Mouse (Mus musculus) urinary bladder, adult 18-20 months (tissue): Measurements from ENCODE around the gene Fgf2.

Experiments
- DNase-seq, 2 experiments: peaks; one replicate each; pipeline ENCODE4 v3.0.0; 2022; ENCODE audit warnings: low spot score in 2 of 2, mixed read lengths in 2 of 2

Fgf2 gene

DNA sequence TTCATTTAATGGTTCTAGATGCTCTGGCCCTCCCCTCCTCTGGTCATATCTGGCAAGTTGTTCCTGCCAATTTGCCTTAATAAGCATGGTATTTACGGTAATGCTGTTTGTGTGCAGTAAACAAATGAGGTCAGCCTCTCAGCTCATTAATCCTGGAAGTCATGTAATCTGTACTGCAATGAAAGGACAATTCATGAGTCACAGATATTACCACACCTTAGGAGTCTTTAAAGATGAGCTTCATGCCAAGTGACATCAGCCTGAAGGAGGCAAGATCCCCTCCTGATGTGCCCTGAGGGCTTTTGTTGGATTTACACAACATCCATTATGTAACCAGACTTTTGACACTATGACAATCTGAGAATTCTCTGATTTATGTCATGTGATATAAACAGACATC lies 6.6 kb downstream of the Fgf2 start:
- no peak for DNase-seq

DNA sequence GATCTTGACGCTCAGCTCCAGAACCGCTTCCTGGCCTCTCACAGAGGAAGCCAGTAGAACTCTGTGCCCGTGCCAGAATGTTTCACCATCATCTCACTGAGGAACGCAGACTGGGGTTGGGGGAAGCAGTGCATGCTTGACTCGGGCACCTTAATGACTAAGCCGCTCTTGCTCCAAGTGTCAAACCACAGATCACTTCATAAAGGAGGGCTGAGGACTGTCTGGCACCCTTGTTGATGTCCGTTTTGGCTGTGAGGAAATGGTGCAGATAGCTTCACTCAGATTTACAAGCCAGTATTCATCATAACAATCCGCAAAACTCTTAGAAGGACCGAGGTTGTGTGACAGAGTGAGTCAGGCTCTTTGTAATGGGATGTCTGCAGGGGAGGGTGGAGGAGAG lies 12.6 kb downstream of the Fgf2 start:
- peak in 1 of 2 experiments; percentile 42 for DNase-seq

DNA sequence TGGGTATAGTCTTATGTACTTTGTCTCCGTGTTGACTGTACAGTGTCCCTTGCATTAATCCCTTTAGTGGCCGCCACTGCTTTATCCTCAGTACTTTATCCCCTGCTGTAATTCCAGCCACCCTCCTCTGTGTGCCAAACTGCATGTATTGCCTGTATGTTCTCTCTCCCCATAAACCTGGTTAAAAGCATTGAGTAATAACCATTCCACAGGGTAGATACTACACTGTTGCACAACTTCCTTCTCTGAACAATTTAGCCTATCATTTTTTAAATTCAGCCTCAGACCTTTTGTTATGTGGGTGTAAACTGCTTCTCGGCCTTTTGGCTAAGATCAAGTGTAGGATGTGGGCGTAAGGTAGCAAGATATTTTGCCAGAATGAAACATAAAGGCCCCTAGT lies 17.0 kb downstream of the Fgf2 start:
- no peak for DNase-seq

DNA sequence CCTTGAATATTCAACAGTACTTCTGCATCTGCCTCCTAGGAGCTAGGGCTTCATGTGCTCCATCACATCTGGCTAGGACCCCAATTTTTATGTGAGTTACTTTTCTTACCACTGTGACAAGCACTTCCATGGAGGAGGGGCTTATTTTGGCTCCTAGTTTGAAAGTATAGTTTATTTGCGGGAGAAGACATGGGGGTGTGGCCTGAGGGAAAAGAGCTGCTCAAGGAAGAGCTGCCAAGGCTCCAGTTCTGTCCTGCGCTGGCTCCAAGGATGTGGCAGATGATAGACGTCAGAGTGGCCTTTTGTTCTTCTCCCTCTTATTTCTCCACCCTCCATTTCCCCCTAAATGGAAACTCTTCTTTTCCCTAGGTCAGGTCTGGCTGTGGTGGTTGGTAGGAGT lies 17.8 kb downstream of the Fgf2 start:
- no peak for DNase-seq

DNA sequence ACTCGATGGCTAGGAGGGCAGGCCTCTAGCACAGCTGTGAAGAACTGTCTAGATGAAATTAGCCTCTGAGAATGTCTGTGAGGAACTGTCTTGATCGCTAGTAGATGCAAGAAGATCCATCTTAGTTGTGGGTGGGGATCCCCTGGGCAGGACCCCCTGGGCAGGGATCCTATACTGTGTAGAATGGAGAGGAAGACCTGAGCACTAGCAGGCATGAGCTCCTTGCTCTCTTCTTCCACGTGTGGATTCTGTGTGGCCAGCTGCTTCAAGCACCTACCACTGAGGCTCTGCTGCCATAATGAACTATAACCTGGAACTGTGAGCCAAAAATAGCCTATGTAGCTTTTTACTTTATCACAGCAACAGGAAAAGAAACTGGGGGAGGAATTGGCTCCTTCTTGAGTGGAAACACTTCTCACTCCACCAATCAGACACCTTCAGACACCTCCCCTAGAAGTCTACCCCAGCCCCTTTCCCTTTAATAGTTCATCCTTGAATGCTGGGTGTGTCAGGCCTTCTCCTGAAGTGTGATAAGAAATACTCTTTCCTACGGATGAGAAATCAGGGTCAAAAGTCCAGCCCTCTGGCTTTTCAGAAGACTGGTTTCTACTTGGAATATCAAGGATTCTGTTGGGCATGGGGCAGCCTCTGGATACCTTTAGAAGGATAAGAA lies 18.4 kb downstream of the Fgf2 start:
- no peak for DNase-seq

DNA sequence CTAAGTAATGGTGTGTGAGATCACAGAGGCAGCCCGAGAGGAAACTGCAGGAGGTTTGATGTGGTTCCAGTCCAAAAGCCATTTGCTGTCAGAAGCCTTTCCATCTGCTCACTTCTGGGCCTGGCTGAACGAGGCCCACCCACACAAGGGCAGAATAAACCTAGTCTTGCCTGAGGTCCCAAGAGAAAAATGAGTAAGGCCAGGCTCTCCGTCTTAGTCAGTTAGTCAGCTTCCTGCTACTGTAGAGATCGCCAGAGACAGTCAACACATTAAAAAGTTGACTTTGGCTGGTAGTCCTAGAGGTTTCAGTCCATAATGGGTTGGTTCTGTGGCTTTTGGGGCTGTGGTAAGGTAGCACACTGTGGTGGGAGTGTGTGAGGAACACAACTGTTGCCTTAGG lies 22.3 kb downstream of the Fgf2 start:
- no peak for DNase-seq

DNA sequence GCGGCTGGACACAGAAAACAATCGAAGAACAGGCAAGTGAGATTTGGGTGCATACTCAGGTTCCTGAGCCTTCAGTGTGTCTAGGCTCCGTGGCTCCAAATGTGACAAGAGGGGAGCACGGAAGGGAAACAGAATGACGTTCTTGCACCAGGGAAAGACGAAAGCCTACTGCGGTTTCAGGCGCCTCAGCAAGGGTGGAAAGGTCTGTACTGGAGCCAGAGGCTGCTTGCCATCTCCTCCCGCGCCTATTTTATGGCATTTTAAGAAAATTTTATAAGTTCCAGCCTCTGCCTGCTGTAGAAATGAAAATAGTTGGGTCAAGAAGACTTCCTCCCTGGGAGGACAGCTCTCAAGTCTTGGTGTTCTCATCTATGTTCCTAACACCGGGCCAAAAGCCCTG lies 25.6 kb downstream of the Fgf2 start:
- DNase-seq = no peak

DNA sequence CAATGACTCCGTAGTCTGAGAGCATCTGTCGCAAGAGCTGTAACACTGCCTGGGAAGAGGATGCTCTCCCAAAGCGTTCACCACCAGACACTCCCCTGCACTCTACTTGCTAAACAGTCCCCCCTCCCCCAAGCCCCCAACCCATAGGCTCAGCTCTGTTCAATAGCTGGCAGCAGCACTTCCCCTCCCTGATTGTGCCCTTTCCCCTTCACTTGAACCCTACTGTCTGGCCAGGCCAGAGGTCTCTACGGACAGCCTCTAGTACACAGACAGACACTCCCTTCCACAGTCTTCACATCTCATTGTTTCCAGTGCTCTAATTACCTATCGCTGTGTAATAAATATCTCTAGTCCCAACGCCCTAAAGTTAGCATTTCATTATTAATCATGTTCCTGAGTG lies 29.8 kb downstream of the Fgf2 start:
- DNase-seq = no peak

DNA sequence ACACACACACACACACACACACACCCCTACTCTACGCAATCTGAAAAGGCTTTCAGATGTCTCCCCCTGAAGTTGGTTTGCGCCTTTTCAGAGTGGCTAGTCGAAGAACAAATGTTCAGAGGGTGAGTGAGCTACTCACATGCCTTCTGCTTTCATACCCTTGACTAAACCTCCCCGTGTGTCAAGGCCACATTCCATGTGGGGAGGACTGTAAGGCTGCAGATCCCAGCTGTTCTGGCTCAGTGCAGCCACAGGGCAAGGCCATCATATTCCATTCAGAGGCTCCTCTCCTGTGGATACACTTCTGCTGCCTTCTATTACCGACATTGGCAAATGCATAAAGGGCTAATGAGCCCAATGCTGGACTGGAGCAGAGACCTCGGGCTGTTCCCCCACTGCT lies 30.3 kb downstream of the Fgf2 start:
- no peak for DNase-seq

DNA sequence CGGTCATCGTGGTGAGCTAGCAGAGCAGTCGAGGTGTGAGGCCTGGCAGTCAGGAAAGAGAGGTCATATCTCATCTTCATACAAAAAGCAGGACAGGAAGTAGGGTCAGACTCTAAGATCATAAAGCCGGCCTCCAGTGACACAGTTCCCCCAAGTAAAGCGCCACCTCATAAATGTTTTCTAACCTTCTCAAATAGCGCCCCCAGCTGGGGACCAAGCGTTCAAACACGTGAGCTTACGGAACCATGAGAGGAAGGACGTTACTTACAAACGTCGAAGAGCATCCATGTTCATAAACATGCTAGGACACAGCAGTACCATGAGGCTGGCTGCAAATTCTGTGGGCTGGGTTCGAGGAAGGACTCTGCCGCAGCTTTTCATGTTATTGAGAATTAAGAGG lies 31.1 kb downstream of the Fgf2 start:
- DNase-seq = no peak

DNA sequence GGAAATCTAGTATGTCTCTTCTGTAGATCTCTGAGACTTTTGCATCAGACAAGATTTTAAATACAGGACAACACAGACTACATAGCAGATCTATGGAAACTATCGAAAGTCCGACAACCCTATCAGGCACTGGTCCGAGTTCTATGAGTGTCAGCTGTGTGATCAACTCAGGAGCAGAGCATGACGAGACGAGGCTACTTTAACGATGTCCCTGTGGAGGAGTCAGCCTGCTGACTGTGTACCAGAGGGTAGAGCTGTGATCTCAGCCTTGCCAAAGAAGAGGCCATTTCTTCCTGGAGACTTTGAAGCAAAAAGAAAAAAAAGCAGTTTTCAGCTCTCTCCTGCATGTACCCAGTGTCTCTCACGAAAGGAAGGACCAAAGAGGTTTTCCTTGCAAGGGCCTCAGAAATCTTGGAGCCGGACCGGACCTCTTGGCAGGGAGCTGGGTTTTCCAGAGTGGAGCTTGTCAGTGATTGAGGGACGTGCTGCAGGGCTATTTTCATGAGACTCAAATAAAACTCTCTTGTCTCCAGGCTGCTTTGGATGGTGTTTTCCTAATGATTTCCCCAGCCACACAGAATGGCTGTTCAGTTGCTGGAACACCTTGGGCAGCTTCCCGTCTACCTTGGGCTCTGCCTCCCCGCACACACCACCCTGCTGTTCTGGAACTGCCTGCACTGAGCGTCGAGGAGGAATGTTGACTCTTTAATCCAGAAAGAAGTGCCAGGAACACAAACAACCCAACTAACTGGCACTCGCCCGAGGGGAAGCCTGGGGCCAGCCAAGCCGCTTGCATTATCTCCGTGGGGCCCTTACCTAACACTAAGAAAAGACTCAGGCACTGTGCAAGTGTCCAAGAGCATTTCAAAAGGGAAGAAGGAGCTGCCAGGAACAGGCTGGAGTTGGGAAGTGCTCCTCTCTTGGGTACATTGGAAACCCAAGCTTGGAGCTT lies 32.1 kb downstream of the Fgf2 start:
- no peak for DNase-seq

DNA sequence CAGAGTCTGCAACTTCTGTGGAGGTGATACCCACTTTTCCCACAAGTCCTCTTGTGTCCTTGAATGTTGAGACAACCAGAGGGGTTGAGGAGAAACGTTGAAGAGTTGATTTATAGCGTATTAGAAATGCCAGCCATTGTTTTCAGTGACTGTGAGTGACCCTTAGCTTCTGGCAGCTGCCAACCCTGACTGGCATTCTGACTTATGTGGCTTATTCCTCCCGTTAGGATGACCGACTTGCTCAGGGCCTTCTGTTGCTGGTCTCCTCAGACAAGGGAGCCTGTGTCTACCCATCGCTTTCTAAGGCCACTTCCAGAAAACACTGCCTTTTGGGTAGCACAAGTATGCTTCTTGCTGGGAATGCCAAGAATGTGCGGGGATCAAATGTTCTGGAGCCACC lies 33.3 kb downstream of the Fgf2 start:
- no peak for DNase-seq

DNA sequence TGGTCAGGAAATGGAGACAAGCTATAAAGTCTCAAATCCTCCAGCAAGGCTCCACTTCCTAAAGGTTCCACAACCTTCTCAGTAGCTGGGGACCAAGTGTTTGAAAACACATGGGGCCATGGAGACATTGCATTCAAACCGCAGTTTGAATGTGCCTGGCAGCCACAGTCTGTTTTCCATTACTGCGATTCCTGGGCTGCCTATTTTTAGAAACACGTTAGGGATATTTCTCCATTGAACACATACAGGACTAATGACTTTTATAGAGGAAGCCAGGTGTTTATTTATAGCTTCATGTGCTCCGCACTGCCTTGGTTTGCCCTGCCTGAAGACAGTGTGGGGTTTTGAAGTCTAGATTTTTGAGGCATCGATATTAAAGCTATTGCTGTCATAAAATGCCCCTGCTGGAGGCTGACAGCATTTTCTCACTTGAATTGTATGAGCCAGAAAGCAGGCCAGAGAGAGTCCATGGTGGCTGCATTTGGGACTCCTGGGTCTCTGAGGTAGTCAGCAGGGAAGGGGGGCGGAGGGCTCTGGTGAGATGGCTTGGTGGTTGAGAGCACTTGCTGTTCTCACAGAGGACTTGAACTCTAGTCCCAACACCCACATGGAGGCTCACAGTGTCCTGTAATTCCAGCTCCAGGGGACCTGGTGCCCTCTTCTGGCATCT lies 35.1 kb downstream of the Fgf2 start:
- DNase-seq = no peak

DNA sequence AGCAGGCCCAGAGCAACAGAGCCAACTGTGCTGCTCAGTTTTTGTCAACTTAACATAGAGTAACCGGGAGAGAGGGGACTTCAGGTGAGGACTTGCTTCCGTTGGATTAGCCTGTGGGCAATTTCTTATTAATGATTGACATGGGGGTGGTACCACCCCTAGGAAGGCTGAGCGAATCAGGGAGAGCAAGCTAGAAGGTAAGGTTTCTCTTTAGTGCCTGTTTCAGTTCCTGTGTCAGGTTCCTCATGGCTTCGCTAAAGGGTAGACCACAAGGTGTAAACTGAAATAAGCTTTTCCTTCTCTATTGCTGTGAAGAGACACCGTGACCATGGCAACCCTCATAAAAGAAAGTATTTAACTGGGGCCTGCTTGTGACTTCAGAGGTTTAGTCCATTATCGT lies 39.2 kb downstream of the Fgf2 start:
- no peak for DNase-seq

DNA sequence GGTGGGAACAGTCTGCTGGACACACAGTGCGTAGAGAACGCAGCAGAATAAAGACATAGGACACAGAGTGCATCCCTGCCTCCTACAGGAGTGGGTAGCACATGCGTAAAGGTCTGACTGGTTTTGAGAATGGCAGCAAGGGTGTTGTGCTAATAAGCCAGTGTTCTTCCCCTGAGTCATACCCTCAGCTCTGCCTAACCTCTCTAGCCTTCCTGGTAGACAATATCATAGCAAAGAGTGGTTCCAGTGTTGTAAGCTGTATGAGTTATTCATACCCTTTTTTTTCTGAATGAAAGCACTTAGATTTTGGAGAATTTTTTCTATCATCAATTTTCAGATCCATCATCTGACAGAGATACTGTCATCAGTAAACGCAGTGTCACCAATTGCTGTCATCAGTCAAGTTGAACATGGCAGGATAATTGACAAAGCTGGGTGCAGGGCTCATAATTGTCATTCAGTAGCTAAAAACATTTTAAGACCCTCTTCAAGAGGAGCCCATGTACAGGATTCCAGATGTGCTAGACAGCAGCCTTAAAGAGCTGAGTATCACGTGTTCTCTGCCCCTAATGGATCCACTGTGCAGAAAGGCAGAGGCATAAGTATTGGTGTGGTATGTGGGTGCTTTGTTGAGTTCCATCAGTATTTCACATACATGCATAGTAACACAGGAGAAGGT lies 48.9 kb downstream of the Fgf2 start:
- no peak for DNase-seq

DNA sequence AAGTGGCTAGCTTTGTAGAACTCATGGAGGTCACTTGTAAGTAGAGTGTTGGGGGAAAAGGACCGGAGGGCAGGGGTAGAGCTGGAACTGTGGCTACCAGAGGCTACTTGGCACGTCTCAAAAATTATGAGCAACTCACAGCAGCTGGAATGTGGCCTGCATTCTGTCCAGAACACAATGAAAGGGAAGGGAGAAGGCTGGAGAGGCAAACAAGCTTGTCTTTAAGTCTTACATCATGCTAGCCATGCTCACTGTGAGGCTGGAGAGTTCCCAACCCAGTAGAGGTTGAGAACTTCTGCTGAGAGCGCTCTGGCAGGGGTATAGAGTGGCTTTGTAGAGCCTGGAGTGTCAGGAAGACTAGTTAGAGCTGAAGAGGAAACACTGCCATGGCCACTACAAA lies 49.5 kb downstream of the Fgf2 start:
- no peak for DNase-seq

DNA sequence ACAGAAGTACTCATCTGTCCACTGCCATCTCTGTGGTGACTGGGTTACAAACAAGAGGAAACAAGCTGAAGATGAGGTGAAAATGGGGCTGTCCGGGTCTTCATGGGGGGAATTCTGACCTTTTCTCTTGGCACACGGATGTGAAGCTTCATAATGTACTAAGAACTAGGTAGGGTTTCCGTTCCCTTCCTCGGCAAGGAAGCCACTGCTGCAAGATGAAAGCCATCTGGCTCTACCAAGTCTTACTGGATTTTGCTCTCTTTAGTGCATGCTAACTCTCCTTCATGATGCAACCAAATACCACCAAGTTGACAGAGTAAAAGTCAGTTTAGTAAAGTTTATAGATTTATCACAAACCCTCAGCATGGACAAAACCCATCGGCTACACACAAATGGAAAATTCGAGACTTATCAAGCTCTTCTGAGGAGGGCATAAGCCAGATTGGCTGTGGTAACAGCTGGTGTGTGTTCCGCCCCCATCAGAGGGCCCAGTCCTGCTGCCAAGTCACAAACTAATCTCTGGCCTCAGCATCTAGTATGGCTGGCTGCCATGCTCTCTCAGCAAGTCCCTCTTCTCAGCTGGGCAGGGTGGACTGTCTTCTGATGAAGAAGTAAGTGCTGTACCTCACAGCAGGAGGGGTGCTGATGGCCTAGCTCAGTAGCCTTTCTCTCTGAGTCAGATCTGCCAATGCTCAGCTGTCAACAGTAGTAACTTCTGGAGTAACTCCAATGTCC lies 50.7 kb downstream of the Fgf2 start:
- peak in 1 of 2 experiments; percentile 56 for DNase-seq

DNA sequence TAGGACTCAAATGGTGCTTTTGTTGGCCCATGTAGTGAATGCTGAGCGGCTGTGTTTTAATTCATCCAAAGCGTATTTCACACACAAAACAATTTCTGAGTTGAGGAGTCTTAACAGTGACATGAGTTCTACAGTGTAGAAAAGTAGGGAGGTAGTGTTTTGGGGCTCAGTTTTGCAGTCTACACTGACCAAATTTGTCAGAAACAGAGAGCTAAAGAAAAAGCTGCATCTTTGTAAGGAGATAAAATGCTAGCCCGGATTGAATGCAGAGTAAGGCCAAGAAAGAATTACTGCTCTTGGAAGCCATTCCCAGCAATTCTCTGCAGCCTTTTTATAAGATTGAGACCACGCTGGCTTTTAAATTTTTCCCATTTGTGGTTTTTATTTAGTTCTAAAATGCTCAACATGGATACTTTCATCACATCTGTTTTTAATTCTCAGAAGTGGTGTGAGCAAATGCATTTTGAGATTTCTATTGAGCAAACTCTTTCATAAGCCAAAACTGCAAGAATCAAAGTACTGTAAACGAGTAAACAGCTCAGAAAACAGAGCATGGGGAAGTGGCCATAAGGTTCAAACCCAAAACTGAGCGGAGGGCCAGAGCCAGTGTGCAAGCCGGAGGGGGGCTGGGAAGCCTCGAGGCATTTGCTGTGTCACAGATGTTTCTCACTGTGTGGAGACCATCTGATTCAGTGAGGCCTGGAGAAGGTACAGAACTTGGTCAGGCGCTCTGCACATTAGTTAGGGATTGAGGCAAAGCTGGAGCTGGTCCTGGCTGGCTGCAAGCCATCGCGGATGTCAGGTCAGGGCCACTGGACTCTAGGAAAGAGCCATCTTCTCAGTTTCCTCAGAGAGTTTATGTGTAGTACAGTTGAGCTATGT lies 53.8 kb downstream of the Fgf2 start:
- DNase-seq = no peak

DNA sequence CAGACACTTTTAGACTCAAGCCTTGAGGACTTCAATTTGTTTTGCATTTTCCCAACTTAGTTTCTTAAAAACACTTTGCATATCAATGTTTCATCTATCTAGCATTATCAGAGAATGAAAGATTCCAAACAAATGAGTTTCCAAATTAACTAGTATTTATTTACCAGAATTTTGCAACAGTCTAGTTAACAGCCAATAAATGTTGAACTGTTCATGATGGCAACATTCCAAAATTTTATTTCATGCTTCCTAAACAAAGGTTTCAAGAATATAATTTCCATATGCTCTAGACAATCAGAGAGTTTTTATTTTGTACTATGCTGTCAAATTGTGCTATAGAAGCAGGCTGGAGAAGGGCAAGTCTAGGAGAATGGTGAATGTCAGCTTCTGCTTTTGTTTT lies 59.5 kb downstream of the Fgf2 start:
- DNase-seq = no peak

DNA sequence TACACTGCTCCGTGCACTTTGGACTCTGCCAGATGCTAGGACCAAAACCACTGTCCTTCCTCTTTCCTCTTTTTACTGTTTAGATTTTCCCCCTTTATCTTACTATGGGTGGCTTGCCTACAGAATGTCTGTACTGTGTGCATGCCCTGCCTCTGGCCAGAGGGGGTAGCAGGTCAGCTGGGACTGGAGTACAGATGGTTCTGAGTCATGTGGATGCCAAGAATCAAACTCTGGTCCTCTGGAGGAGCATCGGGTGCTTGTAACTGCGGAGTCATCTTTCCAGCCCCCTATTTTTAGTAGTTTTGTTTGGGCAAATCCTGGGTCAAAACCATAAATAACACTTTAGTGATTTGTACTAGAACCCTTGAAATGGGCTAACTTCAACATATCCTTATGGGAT lies 65.3 kb downstream of the Fgf2 start:
- no peak for DNase-seq
